Comparison of ENCODE assay signal across 18 mouse cellular contexts in genomic region chr19:4573241-4573640, GRCm38 (mm10). TPM values are rescaled to one million over a fixed set of nuclear protein-coding genes. Genes with fewer than 3 reads are reported as not detected.
DNase-seq lines count a peak whose midpoint lies in the region; ATAC-seq and TF ChIP-seq lines count a peak whose summit lies in the region.
"Had no signal": no experiment of that assay in that cellular context is flagged by ENCODE, and none has a peak within 500 bp of the region (broad histone marks: within the 10 kb centered on the region; RNA-seq: fewer than 3 reads in every experiment).

No protein-coding gene starts in this region.

- in situ Hi-C loops in CH12.LX (cut with MboI; ENCODE audit: low pct_ligation_motif_present, low pct_unique_long_range_greater_than_20kb, low sequenced_read_pairs) = no loop called here

- H3K4me1 ChIP-seq in heart, adult 2 months (ENCODE audit: control insufficient read depth, insufficient read depth, low read length) = no peaks in the 10 kb centered on the region
- peaks cover 64% of the 10 kb centered on the region for H3K4me1 ChIP-seq in liver, embryonic 13.5 days (replicated peaks)
- peaks cover 10% of the 10 kb centered on the region for H3K4me1 ChIP-seq in liver, embryonic 11.5 days (replicated peaks; ENCODE audit: control insufficient read depth, insufficient read depth, low read length)
- H3K4me1 ChIP-seq in CH12.LX (ENCODE audit: control insufficient read depth in 1 of 2, insufficient read depth in 2 of 2) = no peaks in the 10 kb centered on the region
- no peaks in the 10 kb centered on the region for H3K4me1 ChIP-seq in bone marrow, adult 2 months (ENCODE audit: control insufficient read depth, insufficient read depth, low read length)
- H3K4me1 ChIP-seq: hindbrain, embryonic 10.5 days; megakaryocyte, embryonic 14.5 days had no signal

- no peak for ATAC-seq in liver, embryonic 13.5 days (ENCODE audit: low read depth)
- no peak for ATAC-seq in liver, embryonic 11.5 days (replicated peaks; ENCODE audit: low FRiP score)

- H3K27ac ChIP-seq in heart, adult 2 months = no peak overlapping the region
- H3K27ac ChIP-seq in liver, embryonic 13.5 days = peak overlapping the region; percentile 98; the same call in 1 of the 2 replicates
- H3K27ac ChIP-seq in liver, embryonic 11.5 days (ENCODE audit: low read depth, low read length) = no peak overlapping the region
- no peak overlapping the region for H3K27ac ChIP-seq in CH12.LX (ENCODE audit: insufficient read depth, low read depth)
- H3K27ac ChIP-seq in bone marrow, adult 2 months (ENCODE audit: control insufficient read depth, insufficient read depth, low read depth, low read length, poor library complexity) = no peak overlapping the region
- H3K27ac ChIP-seq: forebrain, embryonic 12.5 days; hindbrain, embryonic 10.5 days had no signal

- no peak for TF ChIP-seq EP300 in heart, adult 2 months (IDR thresholded peaks at IDR 0.05; ENCODE audit: insufficient read depth, low read depth, low read length)
- TF ChIP-seq EP300 in CH12.LX (IDR thresholded peaks at IDR 0.05; ENCODE audit: low read length) = no peak

- WGBS in heart, adult 2 months = 91% methylated on average over 1 of the region's 1 CpGs
- 70% methylated on average over 1 of the region's 1 CpGs for WGBS in liver, embryonic 13.5 days (ENCODE audit: insufficient replicate concordance)
- 78% methylated on average over 1 of the region's 1 CpGs for WGBS in liver, embryonic 11.5 days
- 67% methylated on average over 1 of the region's 1 CpGs for WGBS in bone marrow, adult 2 months

- H3K9ac ChIP-seq in heart, adult 2 months (ENCODE audit: low read depth, low read length) = no peak overlapping the region
- no peak overlapping the region for H3K9ac ChIP-seq in liver, embryonic 13.5 days
- no peak overlapping the region for H3K9ac ChIP-seq in liver, embryonic 11.5 days (ENCODE audit: low read depth, low read length)
- no peak overlapping the region for H3K9ac ChIP-seq in CH12.LX (ENCODE audit: insufficient read depth, low read depth)
- H3K9ac ChIP-seq: forebrain, embryonic 12.5 days had no signal

- H3K79me2 ChIP-seq in heart, adult 2 months (replicated peaks; ENCODE audit: control insufficient read depth, insufficient read depth, low read length) = no peaks in the 10 kb centered on the region
- no peaks in the 10 kb centered on the region for H3K79me2 ChIP-seq in CH12.LX (replicated peaks; ENCODE audit: control insufficient read depth, extremely low read depth, insufficient read depth, poor library complexity, severe bottlenecking)

- intact Hi-C loops in heart, adult 2 months (cut with DNase I) = no loop called here

- DNase-seq in heart, adult 2 months = no peak
- no peak for DNase-seq in heart, postnatal 4 days
- no peak for DNase-seq in liver, embryonic 13.5 days
- DNase-seq in liver, embryonic 11.5 days (ENCODE audit: low spot score) = no peak
- DNase-seq in CH12.LX (ENCODE audit: extremely low read depth) = peak; percentile 11
- no peak for DNase-seq in thymus, postnatal 14 days
- DNase-seq in ovary, postnatal 36 days (ENCODE audit: low spot score) = no peak
- DNase-seq: adrenal gland, postnatal 36 days; kidney, adult 8-10 months; left cerebral cortex, postnatal 4 days; lung, adult 2 months; right cerebral cortex, postnatal 14 days; thymus, adult 2 months had no signal

- no peak overlapping the region for H3K4me3 ChIP-seq in heart, adult 2 months
- no peak overlapping the region for H3K4me3 ChIP-seq in liver, embryonic 13.5 days (replicated peaks)
- no peak overlapping the region for H3K4me3 ChIP-seq in liver, embryonic 11.5 days (ENCODE audit: low read depth, low read length)
- H3K4me3 ChIP-seq in CH12.LX (replicated peaks in 1 of 3; ENCODE audit: low read depth in 2 of 3, low read length in 2 of 3, poor library complexity in 1 of 3) = no peak overlapping the region
- H3K4me3 ChIP-seq in bone marrow, adult 2 months (replicated peaks; ENCODE audit: control insufficient read depth, low read depth, low read length) = no peak overlapping the region
- H3K4me3 ChIP-seq: forebrain, embryonic 12.5 days; hindbrain, embryonic 10.5 days; megakaryocyte, embryonic 14.5 days had no signal

- TF ChIP-seq RAD21 in CH12.LX (IDR thresholded peaks at IDR 0.05; ENCODE audit: low read depth, low read length) = no peak; the same call in 1 of the 2 replicates

- peak; percentile 33 for TF ChIP-seq CTCF in heart, adult 2 months (IDR thresholded peaks at IDR 0.05)
- TF ChIP-seq CTCF in CH12.LX (conservative IDR thresholded peaks at IDR 0.05 in 1 of 2, IDR thresholded peaks at IDR 0.05 in 1 of 2; ENCODE audit: low read depth in 2 of 2, low read length in 2 of 2) = peak in 1 of 2 experiments; percentile 41; a peak in 2 of 4 replicates
- 0 out of 2 replicates have a peak, but pooled peaks have one; percentile 22 for TF ChIP-seq CTCF in bone marrow, adult 2 months (IDR thresholded peaks at IDR 0.05; ENCODE audit: control insufficient read depth, insufficient read depth, low read length)

- H3K27me3 ChIP-seq in heart, adult 2 months (ENCODE audit: control insufficient read depth, insufficient read depth, low read length) = no peaks in the 10 kb centered on the region
- H3K27me3 ChIP-seq in liver, embryonic 13.5 days = no peaks in the 10 kb centered on the region
- no peaks in the 10 kb centered on the region for H3K27me3 ChIP-seq in liver, embryonic 11.5 days (replicated peaks; ENCODE audit: control insufficient read depth, insufficient read depth, low read length)
- no peaks in the 10 kb centered on the region for H3K27me3 ChIP-seq in CH12.LX (replicated peaks)
- H3K27me3 ChIP-seq: forebrain, embryonic 12.5 days had no signal

- H3K36me3 ChIP-seq in heart, adult 2 months (ENCODE audit: control insufficient read depth, insufficient read depth, low read length) = no peaks in the 10 kb centered on the region
- no peaks in the 10 kb centered on the region for H3K36me3 ChIP-seq in liver, embryonic 13.5 days
- no peaks in the 10 kb centered on the region for H3K36me3 ChIP-seq in liver, embryonic 11.5 days (ENCODE audit: control insufficient read depth, insufficient read depth, low read length)
- H3K36me3 ChIP-seq in CH12.LX (replicated peaks in 1 of 2; ENCODE audit: control insufficient read depth in 1 of 2, insufficient read depth in 1 of 2, low read length in 1 of 2) = no peaks in the 10 kb centered on the region
- H3K36me3 ChIP-seq: forebrain, embryonic 12.5 days; hindbrain, embryonic 10.5 days had no signal

- no peaks in the 10 kb centered on the region for H3K9me3 ChIP-seq in liver, embryonic 13.5 days (replicated peaks)
- no peaks in the 10 kb centered on the region for H3K9me3 ChIP-seq in liver, embryonic 11.5 days (ENCODE audit: control insufficient read depth, low read length)
- H3K9me3 ChIP-seq in CH12.LX (replicated peaks; ENCODE audit: low read length) = no peaks in the 10 kb centered on the region
- H3K9me3 ChIP-seq: forebrain, embryonic 12.5 days; hindbrain, embryonic 10.5 days; megakaryocyte, embryonic 14.5 days had no signal

- TF ChIP-seq POLR2A in heart, adult 2 months (IDR thresholded peaks at IDR 0.05; ENCODE audit: insufficient read depth, low read depth, low read length) = no peak
- TF ChIP-seq POLR2A in CH12.LX (IDR thresholded peaks at IDR 0.05; ENCODE audit: low read depth, low read length) = no peak
- TF ChIP-seq POLR2A in bone marrow, adult 2 months (IDR thresholded peaks at IDR 0.05; ENCODE audit: borderline replicate concordance, control insufficient read depth, low read depth, low read length) = no peak

- H3K4me2 ChIP-seq in liver, embryonic 13.5 days = no peak overlapping the region
- H3K4me2 ChIP-seq in liver, embryonic 11.5 days = no peak overlapping the region
- H3K4me2 ChIP-seq in CH12.LX (ENCODE audit: insufficient read depth, low read depth, poor library complexity, severe bottlenecking) = no peak overlapping the region
- H3K4me2 ChIP-seq: forebrain, embryonic 12.5 days had no signal

- dilution Hi-C loops in CH12.LX (cut with MboI; ENCODE audit: extremely low pct_ligation_motif_present, extremely low pct_unique_long_range_greater_than_20kb, low sequenced_read_pairs) = no loop called here

TF ChIP-seq in CH12.LX, 34 proteins besides CTCF, POLR2A, EP300 and RAD21:
- peak; percentile 27; the same call in 1 of the 2 replicates for TF ChIP-seq SMC3 (IDR thresholded peaks at IDR 0.05; ENCODE audit: low read depth, low read length)
- no peak for TF ChIP-seq ZMIZ1 (IDR thresholded peaks at IDR 0.05; ENCODE audit: low read depth, low read length)

RNA-seq across cellular contexts. Expression of gene Lrfn4, which starts 42.2 kb away (rescaled TPM):
- total RNA-seq in heart, adult 2 months (2021) = 1 to 10 TPM; 7.7 to 9.4 TPM
- polyA plus RNA-seq in heart, adult 2 months (2012; rRNA removed) = 12.4 and 15.3 TPM in 2 replicates
- 10 to 100 TPM; 19.1 to 20.5 TPM for total RNA-seq in heart, postnatal 4 days (2021)
- polyA plus RNA-seq in liver, embryonic 13.5 days (2015; fragmentation: Nextera tagmentation; extraction: Ambion mirVana) = 0.43 and 0.59 TPM in 2 replicates
- 2.2 and 3.3 TPM in 2 replicates for polyA plus RNA-seq in liver, embryonic 11.5 days (2014; fragmentation: Nextera tagmentation; extraction: Ambion mirVana)
- total RNA-seq in CH12.LX (2012; rRNA removed) (2.0 and 2.3 TPM in 2 replicates), CH12.LX (2014; rRNA removed) (0.59 and 0.75 TPM in 2 replicates)
- 1.7 and 1.9 TPM in 2 replicates for polyA plus RNA-seq in CH12.LX (2012; ENCODE audit: insufficient read length, low read depth)
- polyA plus RNA-seq in bone marrow, adult 2 months (2011; ENCODE audit: insufficient read depth, insufficient read length, low replicate concordance, missing spikeins) = 1.2 and 2.7 TPM in 2 replicates
- total RNA-seq: monocyte, adult 5-6 weeks had no signal

RNA-seq across cellular contexts. Expression of gene Rce1, which starts 52.2 kb away (rescaled TPM):
- 1 to 10 TPM; 7.1 to 8.7 TPM for total RNA-seq in heart, adult 2 months (2021)
- polyA plus RNA-seq in heart, adult 2 months (2012; rRNA removed) = 35.7 and 37.3 TPM in 2 replicates
- total RNA-seq in heart, postnatal 4 days (2021) = 10 to 100 TPM; 16.1 to 18.0 TPM
- 31.3 and 32.3 TPM in 2 replicates for polyA plus RNA-seq in liver, embryonic 13.5 days (2015; fragmentation: Nextera tagmentation; extraction: Ambion mirVana)
- 52.5 and 52.9 TPM in 2 replicates for polyA plus RNA-seq in liver, embryonic 11.5 days (2014; fragmentation: Nextera tagmentation; extraction: Ambion mirVana)
- total RNA-seq in CH12.LX (2012; rRNA removed) (32.9 and 33.0 TPM in 2 replicates), CH12.LX (2014; rRNA removed) (51.4 and 52.1 TPM in 2 replicates)
- 36.9 and 45.3 TPM in 2 replicates for polyA plus RNA-seq in CH12.LX (2012; ENCODE audit: insufficient read length, low read depth)
- polyA plus RNA-seq in bone marrow, adult 2 months (2011; ENCODE audit: insufficient read depth, insufficient read length, low replicate concordance, missing spikeins) = 18.8 and 26.2 TPM in 2 replicates
